Mouse (Mus musculus) heart, embryonic 15.5 days (tissue): ENCODE results near the gene Artn. TPM values are rescaled to one million over a fixed set of nuclear protein-coding genes. Genes with fewer than 3 reads are reported as not detected.

Source experiments
- polyA plus RNA-seq: library from polyadenylated mRNA; unstranded; fragments of >200 nt; fragmentation: Nextera tagmentation; extraction: Ambion mirVana; gene quantifications from 2 replicates; pipeline ENCODE4 v1.2.1, GENCODE M21; 2015

Gene Artn
- polyA plus RNA-seq, 1 experiment from 2014 or later, result 1.2 TPM

Other genes starting within 250 kb of the Artn start
- 35.8 and 43.1 TPM in 2 replicates for gene Dmap1, start 247.5 kb downstream of the Artn start, polyA plus RNA-seq
- gene Gm12845, start 205.4 kb downstream of the Artn start, polyA plus RNA-seq, result not detected in 2 replicates
- gene Klf17, start 164.1 kb downstream of the Artn start, polyA plus RNA-seq, result not detected in 2 replicates
- gene Slc6a9, start 95.3 kb downstream of the Artn start, polyA plus RNA-seq, result 5.4 and 5.9 TPM in 2 replicates
- gene Ccdc24, start 57.2 kb downstream of the Artn start, polyA plus RNA-seq, result 0.29 and 0.43 TPM in 2 replicates
- gene B4galt2, start 46.3 kb downstream of the Artn start, polyA plus RNA-seq, result 9.1 and 12.4 TPM in 2 replicates
- 197 and 216 TPM in 2 replicates for gene Atp6v0b, start 42.4 kb downstream of the Artn start, polyA plus RNA-seq
- gene Dph2, start 37.7 kb downstream of the Artn start, polyA plus RNA-seq, result 9.5 and 11.5 TPM in 2 replicates
- gene Ipo13, start 14.8 kb downstream of the Artn start, polyA plus RNA-seq, result 33.4 and 48.1 TPM in 2 replicates
- 7.5 and 8.3 TPM in 2 replicates for gene St3gal3, start 205.2 kb upstream of the Artn start, polyA plus RNA-seq